Mouse (Mus musculus) midbrain, embryonic 11.5 days (tissue): Measurements from ENCODE around the gene Commd4. TPM values are rescaled to one million over a fixed set of nuclear protein-coding genes. Genes with fewer than 3 reads are reported as not detected.
"Not testable (repeated sequence)": the region's sequence is repeated elsewhere in the genome, so short reads cannot be mapped to it uniquely, and the experiment has no call there.

Experiments
- ATAC-seq: fragments of 200-750 bp; cut with Nextera tagmentation; 2 replicates; pipeline ENCODE4 v1.8.0; 2017; ENCODE audit warnings: moderate TSS enrichment, moderate library complexity; ENCODE audit not compliant: low FRiP score
- DNase-seq: peaks from one replicate; pipeline ENCODE4 v3.0.0; 2015; ENCODE audit warnings: low spot score; ENCODE audit errors: missing footprints
- H3K27ac ChIP-seq: fragments of 300-500 bp; sonication (generic); 2 replicates; pipeline ENCODE4 v1.5.1; 2014; ENCODE audit warnings: low read depth, low read length
- H3K27me3 ChIP-seq: fragments of 300-500 bp; sonication (generic); 2 replicates; pipeline ENCODE4 v1.6.1; 2014; ENCODE audit warnings: mild to moderate bottlenecking, low read length, moderate library complexity, mixed read lengths; ENCODE audit not compliant: control insufficient read depth, insufficient read depth
- H3K36me3 ChIP-seq: fragments of 300-500 bp; sonication (generic); 2 replicates; pipeline ENCODE4 v1.6.1; 2014; ENCODE audit warnings: mild to moderate bottlenecking, low read length, moderate library complexity, mixed read lengths; ENCODE audit not compliant: control insufficient read depth, insufficient read depth
- H3K4me1 ChIP-seq: fragments of 300-500 bp; sonication (generic); 2 replicates; pipeline ENCODE4 v1.6.1; 2014; ENCODE audit warnings: low read length; ENCODE audit not compliant: control insufficient read depth, insufficient read depth
- H3K4me2 ChIP-seq: fragments of 300-500 bp; sonication (generic); 2 replicates; pipeline ENCODE4 v1.6.1; 2014; ENCODE audit warnings: mild to moderate bottlenecking, moderate library complexity
- H3K4me3 ChIP-seq: fragments of 300-500 bp; sonication (generic); 2 replicates; pipeline ENCODE4 v1.5.1; 2014; ENCODE audit warnings: low read depth, low read length
- H3K9ac ChIP-seq: fragments of 300-500 bp; sonication (generic); 2 replicates; pipeline ENCODE4 v1.6.1; 2014; ENCODE audit warnings: low read length
- H3K9me3 ChIP-seq: fragments of 300-500 bp; sonication (generic); 2 replicates; pipeline ENCODE4 v1.6.1; 2016; ENCODE audit warnings: low read length; ENCODE audit not compliant: control insufficient read depth
- WGBS: fragments of 180-500 bp; shearing (Covaris S2); extraction: QIAGEN DNeasy Blood & Tissue Kit; methylation state at CpG from one replicate; pipeline ENCODE4 v1.1.7; 2014; 5-methylcytosine and 5-hydroxymethylcytosine counted together
- polyA plus RNA-seq: library from polyadenylated mRNA; unstranded; fragments of >200 nt; fragmentation: Nextera tagmentation; extraction: Ambion mirVana; gene quantifications from 2 replicates; pipeline ENCODE4 v1.2.1, GENCODE M21; 2014

The Commd4 gene
- 91.6 and 100.0 TPM in 2 replicates for polyA plus RNA-seq

DNA sequence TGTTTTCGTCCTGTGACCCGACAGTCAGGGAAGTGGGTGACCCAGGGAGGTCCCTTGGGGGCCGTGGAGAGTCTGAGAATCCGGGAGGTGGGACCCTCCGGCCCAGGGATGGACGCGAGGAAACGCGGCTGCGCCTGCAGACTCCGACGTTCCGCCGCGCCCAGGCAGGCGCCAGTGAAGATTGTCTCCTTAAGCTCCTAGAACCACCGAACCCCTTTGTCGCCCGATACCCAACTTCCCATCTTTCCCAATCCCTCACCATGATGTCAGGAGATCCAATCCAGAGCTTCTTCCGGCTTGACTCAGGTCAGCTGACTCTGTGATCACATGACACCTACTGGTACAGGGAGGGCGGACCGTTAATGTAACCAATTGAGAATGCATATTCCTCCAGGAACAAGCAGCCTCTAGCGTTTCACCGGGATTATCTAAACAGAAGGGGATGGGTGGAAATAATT lies at the start of gene Commd4:
Gene Commd4, minus strand, starts transcription at position 319 of the 458 bp plus-strand sequence.
- Histone ChIP-seq H3K4me3 (peak within 1 kb of the TSS; percentile 54), H3K4me2 (peak within 1 kb of the TSS; percentile 62)
- ATAC-seq: peak; percentile 85

DNA sequence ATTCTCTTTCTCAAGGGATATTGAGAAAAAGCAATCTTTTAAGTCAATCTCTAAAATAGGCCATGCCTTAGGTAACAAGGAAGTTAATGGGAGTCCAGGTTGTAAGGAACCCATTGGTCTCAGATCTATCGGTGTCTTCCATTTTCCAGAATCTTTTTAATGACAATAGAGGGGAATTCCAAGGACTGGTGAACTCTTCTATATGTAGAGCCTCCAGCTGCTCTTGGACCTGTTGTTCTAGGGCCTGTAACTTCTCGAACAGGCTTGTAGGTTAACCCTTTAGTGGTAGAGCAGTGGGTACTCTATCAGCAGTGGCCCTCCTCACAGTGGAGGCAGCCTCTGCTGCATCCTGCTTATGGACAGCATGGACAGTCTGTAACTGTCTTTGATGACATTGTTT lies 48.8 kb upstream of the Commd4 start:
- ATAC-seq (no peak), DNase-seq (no peak)
- H3K27me3 ChIP-seq: no peaks in the 10 kb centered on the region
- WGBS: 74% methylated on average over 2 of the region's 2 CpGs
- H3K4me2 ChIP-seq: no peak overlapping the region
- no peaks in the 10 kb centered on the region for H3K36me3 ChIP-seq
- H3K4me1 ChIP-seq: no peaks in the 10 kb centered on the region
- no peak overlapping the region for H3K27ac ChIP-seq
- no peaks in the 10 kb centered on the region for H3K9me3 ChIP-seq
- H3K9ac ChIP-seq: no peak overlapping the region
- no peak overlapping the region for H3K4me3 ChIP-seq

More for the DNA sequence above, at the start of gene Commd4:
- peak; percentile 98 for DNase-seq
- Histone ChIP-seq H3K9me3 (no peaks in the 10 kb centered on the region), H3K36me3 (no peaks in the 10 kb centered on the region), H3K27me3 (no peaks in the 10 kb centered on the region), H3K4me1 (peaks cover 7% of the 10 kb centered on the region), H3K9ac (peak within 1 kb of the TSS; percentile 65), H3K27ac (no peak within 1 kb of the TSS)
- WGBS: 1% methylated on average over 24 of the region's 24 CpGs

DNA sequence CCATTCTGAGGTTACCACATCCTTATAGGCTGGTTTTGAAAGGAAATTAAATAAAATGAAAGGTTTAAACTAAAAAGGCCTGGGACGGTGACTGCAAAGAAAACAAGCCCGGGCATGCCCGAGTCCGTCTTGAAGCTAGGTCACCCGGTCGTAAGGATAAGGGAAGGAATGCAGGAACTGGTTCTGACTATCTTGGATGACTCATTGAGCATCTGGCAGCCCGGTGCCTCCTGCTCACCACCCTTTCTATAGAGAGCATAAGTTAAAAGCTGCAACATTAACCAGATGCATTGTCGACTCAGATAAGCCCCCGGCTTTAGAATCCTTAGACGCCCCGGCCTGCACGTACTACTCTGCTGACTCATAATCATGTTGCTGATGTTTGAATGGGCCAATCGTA lies 45.4 kb upstream of the Commd4 start:
- DNase-seq, H3K27ac ChIP-seq, ATAC-seq, H3K4me3 ChIP-seq, H3K9ac ChIP-seq, H3K36me3 ChIP-seq, H3K27me3 ChIP-seq, H3K4me1 ChIP-seq, H3K9me3 ChIP-seq, H3K4me2 ChIP-seq: not testable (repeated sequence)
- WGBS: 92% methylated on average over 13 of the region's 13 CpGs

DNA sequence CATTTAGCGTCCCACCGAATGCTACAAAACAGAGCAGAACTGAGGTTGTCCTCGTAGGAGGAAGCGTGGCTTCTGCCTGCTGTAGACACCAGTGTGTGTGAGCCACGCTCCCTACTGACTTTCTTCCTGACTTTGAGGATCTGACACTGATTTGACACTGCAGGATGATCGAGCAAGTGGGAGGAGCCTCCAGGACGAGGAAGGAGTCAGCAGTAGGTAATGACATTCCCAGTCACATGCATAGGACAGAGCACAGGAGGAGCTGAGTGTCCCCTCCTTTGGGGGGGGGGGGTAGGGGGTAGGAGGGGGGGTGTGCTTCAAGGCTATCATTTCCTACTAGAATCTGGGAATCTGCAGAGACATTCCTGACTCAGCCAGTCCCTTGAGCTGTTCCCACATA lies 44.9 kb upstream of the Commd4 start:
- WGBS: 73% methylated on average over 7 of the region's 7 CpGs
- Histone ChIP-seq H3K27ac (no peak overlapping the region), H3K4me1 (no peaks in the 10 kb centered on the region), H3K36me3 (no peaks in the 10 kb centered on the region), H3K4me2 (no peak overlapping the region), H3K9ac (no peak overlapping the region), H3K4me3 (no peak overlapping the region), H3K27me3 (no peaks in the 10 kb centered on the region), H3K9me3 (no peaks in the 10 kb centered on the region)
- ATAC-seq (no peak), DNase-seq (no peak)

DNA sequence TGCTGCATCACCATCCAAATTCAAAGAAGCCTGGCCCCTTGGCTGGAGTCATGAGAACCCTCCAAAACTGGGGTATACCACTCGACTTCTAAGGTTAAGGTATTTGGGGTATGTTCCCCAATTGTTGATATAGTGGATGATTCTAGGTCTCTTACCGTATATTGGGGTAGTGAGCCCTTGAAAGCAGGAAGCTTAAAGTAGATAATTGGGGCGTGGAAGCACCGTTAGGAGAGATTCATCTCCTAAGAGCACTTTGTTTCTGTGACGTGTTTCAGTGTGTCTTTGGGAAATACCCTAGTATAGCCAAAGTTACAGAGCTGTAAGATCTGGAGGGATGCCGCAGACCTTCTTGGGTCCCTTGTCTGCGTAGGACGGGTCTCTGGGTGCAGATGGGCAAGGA lies 39.3 kb upstream of the Commd4 start:
- 77% methylated on average over 8 of the region's 8 CpGs for WGBS
- H3K4me2 ChIP-seq: no peak overlapping the region
- H3K36me3 ChIP-seq: no peaks in the 10 kb centered on the region
- no peaks in the 10 kb centered on the region for H3K4me1 ChIP-seq
- ATAC-seq (no peak), DNase-seq (no peak)
- H3K27ac ChIP-seq: no peak overlapping the region
- H3K4me3 ChIP-seq: no peak overlapping the region
- H3K9me3 ChIP-seq: no peaks in the 10 kb centered on the region
- no peaks in the 10 kb centered on the region for H3K27me3 ChIP-seq
- H3K9ac ChIP-seq: no peak overlapping the region

DNA sequence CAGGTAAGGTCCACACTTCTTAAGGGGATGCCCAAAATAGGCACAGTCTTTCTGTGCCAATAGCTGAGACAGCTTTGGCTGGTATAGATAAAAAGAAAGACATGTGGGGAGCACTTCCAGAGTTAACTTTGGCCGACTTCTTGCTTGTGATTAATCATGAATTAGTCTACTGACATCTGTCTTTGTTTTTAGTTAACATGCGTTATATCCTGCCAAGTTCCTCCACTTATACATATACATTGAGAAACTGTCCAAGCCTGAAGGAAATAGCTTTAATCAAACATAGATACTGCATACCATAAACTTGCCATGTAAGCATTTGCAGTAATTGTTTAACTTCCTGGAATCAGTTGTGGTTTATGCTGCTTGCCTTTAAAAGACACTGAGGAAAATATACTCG lies 38.6 kb upstream of the Commd4 start:
- no peak for ATAC-seq
- Histone ChIP-seq H3K4me1 (no peaks in the 10 kb centered on the region), H3K9me3 (no peaks in the 10 kb centered on the region), H3K36me3 (no peaks in the 10 kb centered on the region), H3K4me3 (no peak overlapping the region), H3K4me2 (no peak overlapping the region), H3K27me3 (no peaks in the 10 kb centered on the region), H3K9ac (no peak overlapping the region), H3K27ac (no peak overlapping the region)
- DNase-seq: no peak
- WGBS: 88% methylated on average over 3 of the region's 3 CpGs

DNA sequence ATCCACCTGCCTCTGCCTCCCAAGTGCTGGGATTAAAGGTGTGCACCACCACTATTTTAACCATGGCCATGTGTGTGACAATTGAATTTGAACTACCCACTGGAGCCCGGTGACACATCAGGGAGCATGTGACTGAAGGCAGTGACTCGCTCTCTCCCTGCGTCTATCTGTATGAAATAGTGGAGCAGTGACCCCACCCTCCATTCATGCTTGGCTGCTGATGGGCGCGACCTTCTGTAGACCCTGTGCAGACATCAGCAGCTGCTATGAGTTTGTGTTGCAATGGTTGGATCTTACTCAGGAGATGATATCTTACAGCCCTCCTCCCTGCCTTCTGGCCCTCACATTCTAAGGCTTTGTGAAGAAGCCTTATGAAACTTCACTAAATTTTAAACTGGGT lies 10.3 kb upstream of the Commd4 start:
- ATAC-seq: no peak
- DNase-seq: no peak
- WGBS: 84% methylated on average over 5 of the region's 5 CpGs
- no peak overlapping the region for H3K27ac ChIP-seq
- no peaks in the 10 kb centered on the region for H3K9me3 ChIP-seq
- no peaks in the 10 kb centered on the region for H3K4me1 ChIP-seq
- no peak overlapping the region for H3K4me3 ChIP-seq
- no peak overlapping the region for H3K9ac ChIP-seq
- no peaks in the 10 kb centered on the region for H3K27me3 ChIP-seq
- H3K4me2 ChIP-seq: no peak overlapping the region
- no peaks in the 10 kb centered on the region for H3K36me3 ChIP-seq

DNA sequence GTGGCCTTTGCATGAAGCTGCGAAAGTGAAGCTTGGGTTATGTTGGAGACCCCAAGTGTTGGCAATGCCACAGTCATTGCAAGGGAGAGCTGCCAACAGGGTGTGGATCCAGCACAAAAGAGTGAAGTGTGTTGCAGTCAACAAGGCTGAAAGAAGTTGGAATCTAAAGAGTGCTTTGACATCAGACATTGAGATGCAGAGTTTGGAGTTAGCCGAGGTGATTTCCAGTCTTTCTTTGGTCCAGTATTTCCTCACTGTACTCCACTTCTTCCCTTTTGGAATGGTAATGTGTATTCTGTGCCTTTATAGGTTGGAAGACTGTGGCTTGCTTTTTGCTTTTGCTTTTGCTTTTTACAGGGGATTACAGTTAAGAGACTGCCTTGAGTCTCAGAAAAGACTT lies 8.0 kb upstream of the Commd4 start:
- no peak overlapping the region for H3K9ac ChIP-seq
- H3K27me3 ChIP-seq: no peaks in the 10 kb centered on the region
- no peak overlapping the region for H3K4me3 ChIP-seq
- 88% methylated on average over 2 of the region's 2 CpGs for WGBS
- no peaks in the 10 kb centered on the region for H3K36me3 ChIP-seq
- H3K27ac ChIP-seq: no peak overlapping the region
- no peaks in the 10 kb centered on the region for H3K4me1 ChIP-seq
- ATAC-seq (no peak), DNase-seq (no peak)
- no peaks in the 10 kb centered on the region for H3K9me3 ChIP-seq
- H3K4me2 ChIP-seq: no peak overlapping the region

DNA sequence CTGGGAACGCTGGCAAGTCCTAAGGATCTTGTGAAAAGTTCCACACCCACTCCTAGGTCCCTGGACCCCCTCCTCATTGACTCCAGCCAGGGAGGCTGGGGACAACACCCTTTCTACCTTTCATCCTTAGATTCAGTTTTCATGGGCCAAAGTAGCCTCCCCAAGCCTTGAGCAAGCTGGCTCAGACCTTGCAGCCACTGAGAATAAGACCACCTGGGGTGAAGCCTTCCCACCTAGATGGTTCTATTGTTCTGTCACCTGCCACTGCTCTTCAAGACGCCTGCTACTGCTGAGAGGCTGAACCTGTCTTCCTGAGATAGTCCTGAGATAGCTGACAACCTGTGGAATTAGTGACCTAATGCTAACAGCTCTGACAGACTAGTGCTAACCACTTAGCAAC lies 5.0 kb upstream of the Commd4 start:
- H3K4me3 ChIP-seq: no peak overlapping the region
- H3K36me3 ChIP-seq: no peaks in the 10 kb centered on the region
- no peak overlapping the region for H3K27ac ChIP-seq
- no peak overlapping the region for H3K9ac ChIP-seq
- no peaks in the 10 kb centered on the region for H3K4me1 ChIP-seq
- no peaks in the 10 kb centered on the region for H3K27me3 ChIP-seq
- no peak overlapping the region for H3K4me2 ChIP-seq
- 58% methylated on average over 2 of the region's 2 CpGs for WGBS
- no peak for ATAC-seq
- no peaks in the 10 kb centered on the region for H3K9me3 ChIP-seq
- no peak for DNase-seq

DNA sequence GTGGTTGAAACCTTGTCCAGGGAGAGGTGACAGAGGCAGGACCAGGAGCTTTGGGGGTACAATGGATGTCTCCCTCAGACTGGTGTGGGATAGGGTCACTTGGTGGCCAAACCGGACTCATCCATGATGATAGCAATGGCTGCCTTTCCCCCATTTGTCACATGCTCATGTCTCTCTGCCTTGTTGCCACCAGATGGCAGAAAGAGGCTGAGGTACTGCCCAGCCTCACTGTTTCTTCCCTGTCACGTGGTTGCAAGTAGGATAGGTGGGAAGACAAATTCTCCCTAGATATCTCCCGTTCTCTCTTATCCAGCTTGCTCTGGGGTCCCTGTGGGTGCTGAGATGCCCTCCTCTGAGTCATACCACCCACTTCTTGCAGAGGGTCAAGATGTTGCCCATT lies 4.4 kb upstream of the Commd4 start:
- ATAC-seq (no peak), DNase-seq (no peak)
- peaks cover under 1% of the 10 kb centered on the region; the same call in 1 of the 2 replicates for H3K4me1 ChIP-seq
- H3K9me3 ChIP-seq: no peaks in the 10 kb centered on the region
- H3K4me3 ChIP-seq: no peak overlapping the region
- no peaks in the 10 kb centered on the region for H3K27me3 ChIP-seq
- WGBS: 37% methylated on average over 3 of the region's 3 CpGs
- H3K36me3 ChIP-seq: no peaks in the 10 kb centered on the region
- H3K4me2 ChIP-seq: no peak overlapping the region
- no peak overlapping the region for H3K9ac ChIP-seq
- H3K27ac ChIP-seq: no peak overlapping the region
